Mouse (Mus musculus) gastrocnemius, postnatal 14 days (tissue): ENCODE measurements around the gene Itga2b. TPM values are rescaled to one million over a fixed set of nuclear protein-coding genes. Genes with fewer than 3 reads are reported as not detected.

Experiments used
- DNase-seq: peaks from one replicate; pipeline ENCODE4 v3.0.0; 2021; ENCODE audit warnings: mixed read lengths
- intact Hi-C: fragments of 180-260 bp; cut with DNase I; formaldehyde crosslinking; loops from one replicate; pipeline ENCODE4 v1.15.1; 2025; ENCODE audit warnings: low total_unique reads
- long read RNA-seq, 2 experiments: library from polyadenylated mRNA; stranded (forward); transcript quantifications; one replicate each; pipeline ENCODE4 v2.0.0; 2021
- total RNA-seq, 2 experiments: library from RNA; stranded (reverse); gene quantifications; 2 replicates each; pipeline ENCODE4 v1.2.3; 2021

Gene Itga2b
- total RNA-seq: 1 to 10 TPM; 1.6 to 2.5 TPM
- long read RNA-seq, experiment 1, partial matches to known transcripts: 0 of 1 reads
- long read RNA-seq, experiment 1, other reads (novel, unspliced or antisense): 0 of 1 reads
- long read RNA-seq, experiment 2, partial matches to known transcripts: 0 of 1 reads
- long read RNA-seq, experiment 2, other reads (novel, unspliced or antisense): 1 of 1 reads

GRCm38 (mm10) chr11:102469648-102470357 is at the start of gene Itga2b:
TSS of gene Itga2b (minus strand) at chr11:102470122.
- intact Hi-C loops: no loop called here
- DNase-seq: no peak

DNA sequence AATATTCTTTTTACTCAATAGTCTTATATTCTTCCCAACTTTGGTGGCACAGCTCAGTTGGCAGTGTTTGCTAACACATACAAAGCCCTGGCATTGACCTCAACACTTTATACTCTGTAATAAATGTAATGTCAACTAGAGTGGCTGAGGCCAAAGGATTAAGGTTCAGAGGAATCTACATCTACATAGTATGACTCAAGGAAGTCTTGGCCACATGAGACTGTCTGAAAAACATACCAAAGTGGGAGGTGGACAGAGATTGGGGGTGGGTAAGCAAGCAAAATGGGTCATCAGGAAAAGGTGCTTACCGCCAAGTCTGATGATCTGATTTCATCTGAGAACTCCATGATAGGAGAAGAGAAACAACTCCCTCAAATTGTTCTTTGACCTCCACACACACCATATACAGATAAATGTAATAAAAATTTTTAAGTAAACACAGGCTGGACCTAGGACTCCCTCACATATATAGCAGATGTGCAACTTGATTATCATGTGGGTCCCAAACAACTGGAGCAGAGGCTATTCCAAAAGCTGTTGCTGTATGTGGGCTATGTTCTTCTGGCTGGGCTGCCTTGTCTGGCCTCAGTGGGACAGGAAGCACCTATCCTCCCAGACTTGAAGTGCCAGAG is 45.0 kb upstream of the Itga2b start:
- DNase-seq: no peak
- intact Hi-C loops: no loop called here

- intact Hi-C loops: no loop called here
- peak; percentile 35 for DNase-seq
Measured at GRCm38 (mm10) chr11:102510226-102510625, 40.3 kb upstream of the Itga2b start.

GRCm38 (mm10) chr11:102496732-102497131 is 26.8 kb upstream of the Itga2b start:
- intact Hi-C loops: no loop called here
- no peak for DNase-seq

DNA sequence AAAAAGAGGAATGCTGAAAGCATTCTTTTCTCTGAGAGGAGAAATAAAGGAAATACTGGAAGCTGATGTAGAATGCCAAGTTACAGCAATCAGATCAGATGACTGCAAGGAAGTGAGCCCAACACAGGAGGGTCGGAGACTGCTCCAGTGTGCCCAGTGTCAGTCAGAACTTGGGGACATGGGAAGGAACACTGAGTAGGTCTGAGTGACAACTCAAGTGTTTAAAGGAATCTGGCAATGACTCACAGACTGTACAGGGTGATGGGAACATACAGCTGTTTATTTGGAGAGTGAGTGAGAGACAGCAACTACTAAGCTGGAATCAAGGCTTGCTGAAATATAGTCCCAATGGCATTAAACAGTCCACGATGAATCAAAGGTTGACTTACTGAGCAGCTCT is 26.3 kb upstream of the Itga2b start:
- DNase-seq: no peak
- intact Hi-C loops: no loop called here

- DNase-seq: no peak
- intact Hi-C loops: no loop called here
Measured at GRCm38 (mm10) chr11:102495742-102496141, 25.8 kb upstream of the Itga2b start.

DNA sequence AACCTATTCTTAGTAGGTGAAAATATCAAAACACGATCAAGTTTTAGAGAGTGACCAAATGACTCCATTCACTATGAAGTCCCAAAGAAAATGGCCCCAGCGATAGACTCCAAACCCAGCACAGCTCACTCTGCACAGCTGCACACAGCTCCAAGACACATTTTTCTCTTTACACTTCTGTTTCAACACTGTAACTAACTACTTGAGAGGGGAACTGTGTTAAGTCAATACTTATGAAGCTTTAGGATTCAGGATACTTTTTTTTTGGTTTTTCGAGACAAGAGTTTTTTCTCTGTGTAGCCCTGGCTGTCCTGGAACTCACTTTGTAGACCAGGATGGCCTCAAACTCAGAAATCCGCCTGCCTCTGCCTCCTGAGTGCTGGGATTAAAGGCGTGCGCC is 25.2 kb upstream of the Itga2b start:
- no peak for DNase-seq
- intact Hi-C loops: no loop called here

DNA sequence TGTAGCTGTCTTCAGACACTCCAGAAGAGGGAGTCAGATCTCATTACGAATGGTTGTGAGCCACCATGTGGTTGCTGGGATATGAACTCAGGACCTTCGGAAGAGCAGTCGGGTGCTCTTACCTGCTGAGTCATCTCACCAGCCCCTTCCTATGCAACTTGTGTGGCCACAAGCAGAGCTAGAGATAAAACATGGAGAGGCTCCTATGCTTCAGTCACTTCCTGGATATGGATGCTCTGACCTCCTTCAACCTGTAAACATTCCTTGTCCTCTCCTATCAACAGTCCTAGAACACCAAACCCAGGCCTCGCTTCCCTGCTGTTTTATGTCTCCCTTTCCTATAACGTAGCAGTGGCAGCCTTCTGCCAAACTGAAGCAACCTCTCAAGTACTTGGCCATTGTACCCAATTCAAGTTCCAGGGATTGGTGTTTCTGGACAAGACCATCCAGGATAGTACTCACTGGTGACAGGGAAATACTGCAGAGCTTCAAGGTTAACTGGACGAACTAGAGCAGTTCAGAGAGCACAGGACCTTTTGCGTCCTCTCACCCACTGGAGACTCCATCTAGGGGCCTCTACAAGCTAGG is 24.2 kb upstream of the Itga2b start:
- DNase-seq: no peak
- intact Hi-C loops: no loop called here

- intact Hi-C loops: no loop called here
- no peak for DNase-seq
Measured at GRCm38 (mm10) chr11:102493241-102493640, 23.3 kb upstream of the Itga2b start.

DNA sequence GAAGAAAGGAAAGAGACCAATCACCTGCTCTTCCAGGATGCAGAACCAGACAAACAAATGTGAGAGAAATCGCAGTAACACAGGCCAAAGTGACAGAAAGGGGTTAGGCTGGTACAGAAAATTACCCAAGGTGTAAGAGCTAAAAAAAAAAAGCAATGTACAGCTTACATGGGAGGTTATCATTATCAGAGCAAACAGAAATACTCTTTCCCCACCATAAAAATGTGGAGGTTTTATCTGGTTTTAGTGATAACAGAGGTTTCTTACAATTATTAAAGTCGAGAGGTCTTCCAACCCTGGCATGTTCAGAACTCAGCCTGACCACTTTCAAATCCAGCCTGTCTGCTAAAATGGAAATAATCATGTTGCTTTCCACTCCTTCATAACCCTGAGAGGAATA is 18.0 kb upstream of the Itga2b start:
- intact Hi-C loops: loop anchor here (5.0 to 10.0 kb wide), 2 partner anchors 89 to 167 kb away; partner anchors contain the start of gene Gm11627
- DNase-seq: no peak

GRCm38 (mm10) chr11:102486733-102487386 is 16.9 kb upstream of the Itga2b start:
- intact Hi-C loops: loop anchor here (5.0 to 10.0 kb wide), 2 partner anchors 90 to 168 kb away; partner anchors contain the start of gene Gm11627
- no peak for DNase-seq

- intact Hi-C loops: loop anchor here (10.0 kb wide), 1 partner anchor 173 kb away; no protein-coding TSS in a partner anchor
Measured at GRCm38 (mm10) chr11:102481779-102482178, 11.9 kb upstream of the Itga2b start.

DNA sequence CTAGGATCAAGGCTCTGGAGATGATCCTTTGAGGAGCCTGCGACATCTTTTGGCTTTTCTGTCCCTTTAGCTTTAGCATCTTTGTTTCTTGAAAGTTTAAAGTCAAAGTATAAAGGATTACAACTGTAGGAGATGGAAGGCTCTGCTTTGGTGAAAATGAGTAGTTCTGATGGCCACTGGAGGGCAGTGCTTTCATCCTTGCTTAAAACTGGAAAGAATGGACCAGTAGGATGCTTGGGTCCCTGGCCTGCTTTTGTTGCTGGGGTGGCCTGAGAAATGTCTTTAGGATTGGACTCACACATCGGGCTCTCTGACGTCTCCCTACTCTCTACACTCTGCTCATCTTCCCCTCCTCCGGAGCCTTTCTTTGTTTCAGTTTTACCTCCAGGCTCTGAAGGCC is 11.0 kb upstream of the Itga2b start:
- DNase-seq: no peak
- intact Hi-C loops: loop anchor here (10.0 kb wide), 1 partner anchor 174 kb away; no protein-coding TSS in a partner anchor

More at GRCm38 (mm10) chr11:102481779-102482178, 11.9 kb upstream of the Itga2b start:
- DNase-seq: no peak

DNA sequence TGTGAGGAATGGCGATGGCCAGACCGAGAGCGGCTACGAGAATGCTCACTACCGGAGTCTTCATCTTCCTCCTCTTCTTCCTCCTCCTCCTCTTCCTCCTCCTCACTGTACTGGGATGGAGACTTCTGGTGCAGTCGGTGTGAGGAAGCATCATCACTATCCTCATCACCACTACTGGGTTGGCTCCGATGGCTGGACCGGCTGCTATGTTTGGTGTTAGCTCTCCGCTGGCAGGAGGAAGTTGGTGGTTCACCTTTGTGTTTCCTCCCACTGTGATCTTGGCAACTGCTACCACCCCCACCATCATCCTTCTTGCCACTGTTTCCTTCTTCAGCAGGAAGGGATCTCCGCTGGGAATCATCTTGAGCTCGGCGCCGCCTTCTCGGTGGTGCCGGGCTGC is 10.2 kb upstream of the Itga2b start:
- no peak for DNase-seq
- intact Hi-C loops: loop anchor here (10.0 kb wide), 1 partner anchor 175 kb away; no protein-coding TSS in a partner anchor

DNA sequence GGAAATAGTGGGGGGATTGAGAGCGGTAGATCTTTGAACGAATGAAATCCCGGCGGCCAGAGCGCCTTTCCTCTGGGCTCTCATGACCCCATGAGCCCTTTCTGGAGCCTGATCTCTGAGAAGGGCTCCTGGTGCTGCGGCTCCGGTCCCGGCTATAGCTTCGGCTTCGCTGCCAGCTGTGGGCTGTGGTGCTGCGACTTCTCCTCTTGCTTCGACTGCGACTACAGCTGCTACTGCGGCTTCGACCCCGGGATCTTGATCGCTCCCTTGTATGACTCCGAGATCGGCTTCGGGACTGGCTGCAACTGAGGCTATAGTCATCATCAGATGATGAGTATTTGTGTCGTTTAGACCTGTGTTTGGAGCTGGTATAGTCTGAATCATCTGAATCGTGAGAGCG is 9.7 kb upstream of the Itga2b start:
- no peak for DNase-seq
- intact Hi-C loops: no loop called here

- no peak for DNase-seq
- intact Hi-C loops: no loop called here
Measured at GRCm38 (mm10) chr11:102478671-102479070, 8.7 kb upstream of the Itga2b start.

DNA sequence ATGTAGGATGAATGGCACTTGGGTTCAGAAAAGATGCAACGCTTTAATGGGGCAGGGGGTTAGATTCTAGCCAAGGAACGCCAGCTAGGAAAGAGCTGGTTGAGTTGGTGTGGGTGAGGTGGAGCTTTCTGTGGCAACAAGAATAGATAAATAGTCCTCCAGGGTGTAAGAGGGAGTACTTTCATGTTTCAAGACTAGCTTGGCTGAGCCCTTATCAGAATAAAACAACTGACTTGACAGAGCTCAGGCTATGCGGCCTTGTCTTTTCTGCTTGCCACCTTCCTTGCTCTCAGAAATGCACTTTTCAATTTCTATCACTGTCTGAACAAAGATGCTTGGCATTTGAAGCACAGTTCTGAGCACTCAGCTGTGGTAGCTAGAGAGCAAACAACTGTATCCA is 5.1 kb upstream of the Itga2b start:
- DNase-seq: no peak
- intact Hi-C loops: no loop called here

DNA sequence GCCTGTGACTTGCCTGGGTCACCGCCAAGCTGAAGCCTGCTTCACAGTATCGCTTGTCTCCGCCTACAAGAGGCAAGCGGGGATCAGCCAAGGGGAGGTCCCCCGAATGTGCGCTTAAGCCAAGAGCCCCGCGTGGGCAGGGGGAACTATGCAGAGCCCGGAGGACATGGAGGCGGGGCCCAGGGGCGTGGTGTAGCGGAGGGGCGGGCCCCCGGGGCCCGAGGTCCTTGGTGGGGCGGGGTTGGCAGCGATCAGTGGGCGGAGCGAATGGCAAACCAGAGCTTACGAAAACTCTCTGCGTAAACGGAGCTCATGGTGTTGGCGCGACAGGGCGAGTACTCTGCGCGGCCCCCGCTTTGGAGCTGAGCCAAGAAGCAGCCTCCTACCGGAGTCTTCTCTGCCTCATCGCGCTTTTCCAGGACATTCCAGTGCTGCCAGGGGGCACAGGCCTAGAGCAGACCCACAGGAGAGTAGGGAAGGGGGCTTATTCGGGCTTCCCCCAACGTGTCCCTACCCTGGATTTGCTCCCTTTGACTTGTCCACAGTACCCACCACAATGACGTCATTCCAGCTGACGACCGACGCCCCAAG is 2.8 kb downstream of the Itga2b start:
- intact Hi-C loops: no loop called here
- peak; percentile 98 for DNase-seq

DNA sequence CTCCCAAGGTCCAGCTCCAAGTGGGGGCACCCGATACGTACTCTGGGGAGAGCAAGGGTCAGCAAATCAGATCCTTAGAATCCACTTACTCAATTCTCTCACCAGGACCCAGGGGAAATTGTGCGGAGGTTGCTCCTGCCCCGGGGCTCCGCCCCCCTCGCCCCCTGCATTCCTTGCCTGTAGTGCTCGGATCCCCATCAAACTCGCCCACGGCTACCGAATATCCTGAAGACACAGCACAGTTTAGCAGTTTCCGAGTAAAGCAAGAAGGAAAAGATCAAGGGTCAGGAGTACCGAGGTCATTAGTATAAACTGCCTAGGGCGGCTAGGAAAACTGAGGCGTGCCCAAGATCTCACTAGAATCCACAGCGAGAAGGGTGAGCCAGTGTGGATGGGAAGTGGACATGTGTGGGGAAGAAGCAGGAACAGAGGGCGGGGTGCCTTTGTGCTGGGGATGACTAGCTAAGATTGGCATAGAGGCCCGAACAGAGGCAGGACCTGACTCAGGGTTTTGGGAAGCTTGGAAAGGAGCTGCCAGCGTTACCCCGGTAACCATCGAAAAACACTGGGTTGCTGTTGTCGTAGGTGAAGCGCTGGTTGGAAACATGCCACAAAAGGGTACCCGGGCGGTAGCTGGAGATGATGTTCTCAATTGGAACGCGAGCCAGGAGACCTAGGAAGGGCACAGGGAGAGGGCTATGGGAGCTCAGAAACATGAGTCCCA is 4.0 kb downstream of the Itga2b start:
- DNase-seq: peak; percentile 64
- intact Hi-C loops: no loop called here
